Mouse (Mus musculus) MEL (cell line): Measurements from ENCODE around the gene Kit.

Experiments used
- CTCF ChIP-seq, 3 experiments: IDR thresholded peaks in 2 of 3; conservative IDR thresholded peaks in 1 of 3; 2 replicates each; pipeline ENCODE4 v1.5.1; 2011 to 2012; ENCODE audit warnings: low read length in 3 of 3, low read depth in 2 of 3, mild to moderate bottlenecking in 2 of 3, improper control_type of control experiment in 1 of 3, inconsistent platforms in 1 of 3, mixed read lengths in 1 of 3, moderate library complexity in 1 of 3; ENCODE audit not compliant: control insufficient read depth in 1 of 3, insufficient read depth in 1 of 3, poor library complexity in 1 of 3, severe bottlenecking in 1 of 3
- POLR2A ChIP-seq, 2 experiments: IDR thresholded peaks; 2 replicates each; pipeline ENCODE4 v1.6.1; 2011 to 2012; ENCODE audit warnings: low read length in 2 of 2, mild to moderate bottlenecking in 2 of 2, control low read depth in 1 of 2, improper control_type of control experiment in 1 of 2, low read depth in 1 of 2, moderate library complexity in 1 of 2; ENCODE audit not compliant: control insufficient read depth in 1 of 2, insufficient read depth in 1 of 2, poor library complexity in 1 of 2
- USF1 ChIP-seq: IDR thresholded peaks from 2 replicates; pipeline ENCODE4 v1.6.1; 2014; ENCODE audit warnings: low read depth, mild to moderate bottlenecking, inconsistent platforms, low read length, improper control_type of control experiment, moderate library complexity

- TF ChIP-seq POLR2A (IDR thresholded peaks at IDR 0.05; ENCODE audit: control insufficient read depth in 1 of 2, insufficient read depth in 1 of 2, low read depth in 1 of 2, low read length in 2 of 2, poor library complexity in 1 of 2) (no peak), USF1 (no peak), CTCF (IDR thresholded peaks at IDR 0.05 in 2 of 3, conservative IDR thresholded peaks at IDR 0.05 in 1 of 3; ENCODE audit: control insufficient read depth in 1 of 3, insufficient read depth in 1 of 3, low read depth in 2 of 3, low read length in 3 of 3, poor library complexity in 1 of 3, severe bottlenecking in 1 of 3) (no peak)
Measured at GRCm38 (mm10) chr5:75696960-75697359, 122.2 kb downstream of the Kit start.
